Mouse (Mus musculus) kidney, embryonic 14.5 days (tissue): ENCODE data around the gene Urgcp. TPM values are rescaled to one million over a fixed set of nuclear protein-coding genes. Genes with fewer than 3 reads are reported as not detected.

Experiments used
- ATAC-seq: fragments of 200-750 bp; cut with Nextera tagmentation; 2 replicates; pipeline ENCODE4 v1.8.0; 2017; ENCODE audit warnings: moderate number of reproducible peaks, mild to moderate bottlenecking, moderate TSS enrichment, moderate library complexity; ENCODE audit not compliant: low FRiP score, low TSS enrichment
- H3K27ac ChIP-seq: fragments of 300-500 bp; sonication (generic); 2 replicates; pipeline ENCODE4 v1.5.1; 2014; ENCODE audit warnings: low read depth, mild to moderate bottlenecking, low read length, moderate library complexity, mixed read lengths
- H3K27me3 ChIP-seq: fragments of 300-500 bp; sonication (generic); 2 replicates; pipeline ENCODE4 v1.6.1; 2014; ENCODE audit warnings: mild to moderate bottlenecking, low read length; ENCODE audit not compliant: control insufficient read depth, insufficient read depth
- H3K36me3 ChIP-seq: fragments of 300-500 bp; sonication (generic); 2 replicates; pipeline ENCODE4 v1.6.1; 2014; ENCODE audit warnings: low read length, mixed read lengths; ENCODE audit not compliant: control insufficient read depth, insufficient read depth
- H3K4me1 ChIP-seq: fragments of 300-500 bp; sonication (generic); 2 replicates; pipeline ENCODE4 v1.6.1; 2014; ENCODE audit warnings: low read length, mixed read lengths; ENCODE audit not compliant: control insufficient read depth, insufficient read depth
- H3K4me2 ChIP-seq: fragments of 300-500 bp; sonication (generic); replicated peaks from 2 replicates; pipeline ENCODE4 v1.6.1; 2014; ENCODE audit warnings: low read depth, mild to moderate bottlenecking, low read length
- H3K4me3 ChIP-seq: fragments of 300-500 bp; sonication (generic); 2 replicates; pipeline ENCODE4 v1.5.1; 2014; ENCODE audit warnings: mild to moderate bottlenecking, low read length
- H3K9ac ChIP-seq: fragments of 300-500 bp; sonication (generic); 2 replicates; pipeline ENCODE4 v1.6.1; 2014; ENCODE audit warnings: low read depth, mild to moderate bottlenecking, low read length, moderate library complexity
- H3K9me3 ChIP-seq: fragments of 300-500 bp; sonication (generic); 2 replicates; pipeline ENCODE4 v1.6.1; 2016; ENCODE audit warnings: low read length; ENCODE audit not compliant: control insufficient read depth
- WGBS: fragments of 180-500 bp; shearing (Covaris S2); extraction: QIAGEN DNeasy Blood & Tissue Kit; methylation state at CpG from one replicate; pipeline ENCODE4 v1.1.7; 2014; 5-methylcytosine and 5-hydroxymethylcytosine counted together
- polyA plus RNA-seq: library from polyadenylated mRNA; unstranded; fragments of >200 nt; fragmentation: Nextera tagmentation; extraction: Ambion mirVana; gene quantifications from 2 replicates; pipeline ENCODE4 v1.2.1, GENCODE M21; 2014

Urgcp gene
- polyA plus RNA-seq, 1 experiment from 2014 or later: 15.1 TPM

GRCm38 (mm10) chr11:5707530-5708353 is 54.4 kb downstream of the Urgcp start:
- Histone ChIP-seq H3K27ac (peak overlapping the region; percentile 80), H3K4me1 (peaks cover 8% of the 10 kb centered on the region; the same call in 1 of the 2 replicates), H3K9ac (peak overlapping the region; percentile 93), H3K36me3 (peaks cover 21% of the 10 kb centered on the region), H3K9me3 (no peaks in the 10 kb centered on the region), H3K4me3 (peak overlapping the region; percentile 99), H3K27me3 (no peaks in the 10 kb centered on the region), H3K4me2 (peak overlapping the region; percentile 78)
- 21% methylated on average over 38 of the region's 50 CpGs for WGBS
- ATAC-seq: peak; percentile 95

- Histone ChIP-seq H3K9me3 (no peaks in the 10 kb centered on the region), H3K27me3 (no peaks in the 10 kb centered on the region), H3K9ac (peak overlapping the region; percentile 93), H3K4me2 (peak overlapping the region; percentile 78), H3K4me1 (peaks cover 8% of the 10 kb centered on the region; the same call in 1 of the 2 replicates), H3K36me3 (peaks cover 19% of the 10 kb centered on the region), H3K27ac (peak overlapping the region; percentile 80), H3K4me3 (peak overlapping the region; percentile 99)
- ATAC-seq: peak; percentile 81
- WGBS: under 1% methylated on average over 43 of the region's 43 CpGs
Observed at GRCm38 (mm10) chr11:5706874-5707529, 55.2 kb downstream of the Urgcp start.

- H3K4me1 ChIP-seq: peaks cover 8% of the 10 kb centered on the region; the same call in 1 of the 2 replicates
- H3K4me2 ChIP-seq: no peak overlapping the region; the same call in 1 of the 2 replicates
- H3K4me3 ChIP-seq: no peak overlapping the region
- ATAC-seq: no peak
- no peaks in the 10 kb centered on the region for H3K9me3 ChIP-seq
- no peaks in the 10 kb centered on the region for H3K27me3 ChIP-seq
- H3K9ac ChIP-seq: peak overlapping the region; percentile 93; the same call in 1 of the 2 replicates
- no peak overlapping the region for H3K27ac ChIP-seq
- WGBS: 90% methylated on average over 9 of the region's 9 CpGs
- peaks cover 19% of the 10 kb centered on the region for H3K36me3 ChIP-seq
Observed at GRCm38 (mm10) chr11:5705972-5706371, 56.2 kb downstream of the Urgcp start.

- WGBS: 98% methylated on average over 1 of the region's 1 CpGs
- H3K9me3 ChIP-seq: no peaks in the 10 kb centered on the region
- peaks cover 8% of the 10 kb centered on the region; the same call in 1 of the 2 replicates for H3K4me1 ChIP-seq
Observed at GRCm38 (mm10) chr11:5703341-5703740, 58.8 kb downstream of the Urgcp start.

GRCm38 (mm10) chr11:5702957-5703332 is 59.2 kb downstream of the Urgcp start:
- 92% methylated on average over 6 of the region's 6 CpGs for WGBS
- Histone ChIP-seq H3K9me3 (no peaks in the 10 kb centered on the region), H3K27ac (no peak overlapping the region), H3K4me1 (peaks cover 8% of the 10 kb centered on the region; the same call in 1 of the 2 replicates), H3K27me3 (no peaks in the 10 kb centered on the region), H3K4me3 (no peak overlapping the region), H3K36me3 (peaks cover 19% of the 10 kb centered on the region), H3K9ac (no peak overlapping the region), H3K4me2 (no peak overlapping the region)
- no peak for ATAC-seq

More at GRCm38 (mm10) chr11:5703341-5703740, 58.8 kb downstream of the Urgcp start:
- Histone ChIP-seq H3K4me2 (no peak overlapping the region), H3K27ac (no peak overlapping the region), H3K27me3 (no peaks in the 10 kb centered on the region), H3K36me3 (peaks cover 19% of the 10 kb centered on the region), H3K9ac (no peak overlapping the region), H3K4me3 (no peak overlapping the region)
- ATAC-seq: no peak

- Histone ChIP-seq H3K4me2 (no peak overlapping the region), H3K4me1 (peaks cover 8% of the 10 kb centered on the region; the same call in 1 of the 2 replicates), H3K9me3 (no peaks in the 10 kb centered on the region), H3K27ac (no peak overlapping the region), H3K27me3 (no peaks in the 10 kb centered on the region), H3K9ac (no peak overlapping the region), H3K36me3 (peaks cover 19% of the 10 kb centered on the region), H3K4me3 (no peak overlapping the region)
- 83% methylated on average over 5 of the region's 5 CpGs for WGBS
- no peak for ATAC-seq
Observed at GRCm38 (mm10) chr11:5702271-5702956, 59.8 kb downstream of the Urgcp start.

- H3K4me3 ChIP-seq: no peak overlapping the region
- 95% methylated on average over 1 of the region's 1 CpGs for WGBS
- peaks cover 8% of the 10 kb centered on the region; the same call in 1 of the 2 replicates for H3K4me1 ChIP-seq
- H3K36me3 ChIP-seq: peaks cover 19% of the 10 kb centered on the region
- no peak for ATAC-seq
- no peaks in the 10 kb centered on the region for H3K9me3 ChIP-seq
- H3K9ac ChIP-seq: no peak overlapping the region
- no peaks in the 10 kb centered on the region for H3K27me3 ChIP-seq
- H3K27ac ChIP-seq: no peak overlapping the region
- no peak overlapping the region for H3K4me2 ChIP-seq
Observed at GRCm38 (mm10) chr11:5701821-5702220, 60.4 kb downstream of the Urgcp start.

GRCm38 (mm10) chr11:5701300-5701699 is 60.9 kb downstream of the Urgcp start:
- H3K4me1 ChIP-seq: peaks cover 5% of the 10 kb centered on the region; the same call in 1 of the 2 replicates
- H3K27me3 ChIP-seq: no peaks in the 10 kb centered on the region
- ATAC-seq: no peak
- peaks cover 19% of the 10 kb centered on the region for H3K36me3 ChIP-seq
- no peaks in the 10 kb centered on the region for H3K9me3 ChIP-seq
- WGBS: 80% methylated on average over 2 of the region's 2 CpGs
- H3K4me3 ChIP-seq: no peak overlapping the region
- H3K27ac ChIP-seq: no peak overlapping the region
- no peak overlapping the region for H3K4me2 ChIP-seq
- no peak overlapping the region for H3K9ac ChIP-seq
